Mouse (Mus musculus) midbrain, embryonic 12.5 days (tissue): Measurements from ENCODE around the gene Slc17a2. TPM values are rescaled to one million over a fixed set of nuclear protein-coding genes. Genes with fewer than 3 reads are reported as not detected.
"Not testable (repeated sequence)": the region's sequence is repeated elsewhere in the genome, so short reads cannot be mapped to it uniquely, and the experiment has no call there.

ENCODE experiments used
- ATAC-seq: fragments of 200-750 bp; cut with Nextera tagmentation; 2 replicates; pipeline ENCODE4 v1.8.0; 2017; ENCODE audit warnings: low read depth, moderate TSS enrichment, moderate library complexity; ENCODE audit not compliant: low FRiP score
- H3K27ac ChIP-seq: fragments of 300-500 bp; sonication (generic); replicated peaks from 2 replicates; pipeline ENCODE4 v1.5.1; 2016; ENCODE audit warnings: mild to moderate bottlenecking
- H3K27me3 ChIP-seq: fragments of 300-500 bp; sonication (generic); 2 replicates; pipeline ENCODE4 v1.6.1; 2016; ENCODE audit warnings: mild to moderate bottlenecking
- H3K36me3 ChIP-seq: fragments of 300-500 bp; sonication (generic); 2 replicates; pipeline ENCODE4 v1.6.1; 2016
- H3K4me1 ChIP-seq: fragments of 300-500 bp; sonication (generic); 2 replicates; pipeline ENCODE4 v1.6.1; 2016
- H3K4me2 ChIP-seq: fragments of 300-500 bp; sonication (generic); replicated peaks from 2 replicates; pipeline ENCODE4 v1.6.1; 2016; ENCODE audit warnings: mild to moderate bottlenecking, moderate library complexity
- H3K4me3 ChIP-seq: fragments of 300-500 bp; sonication (generic); 2 replicates; pipeline ENCODE4 v1.5.1; 2016; ENCODE audit warnings: mild to moderate bottlenecking
- H3K9ac ChIP-seq: fragments of 300-500 bp; sonication (generic); replicated peaks from 2 replicates; pipeline ENCODE4 v1.6.1; 2016; ENCODE audit warnings: mild to moderate bottlenecking, moderate library complexity
- H3K9me3 ChIP-seq: fragments of 300-500 bp; sonication (generic); 2 replicates; pipeline ENCODE4 v1.6.1; 2016; ENCODE audit warnings: mild to moderate bottlenecking
- WGBS: fragments of 180-500 bp; shearing (Covaris S2); methylation state at CpG from one replicate; pipeline ENCODE4 v1.1.7; 2016; 5-methylcytosine and 5-hydroxymethylcytosine counted together
- polyA plus RNA-seq: library from polyadenylated mRNA; unstranded; fragments of >200 nt; fragmentation: Nextera tagmentation; extraction: Ambion mirVana; gene quantifications from 2 replicates; pipeline ENCODE4 v1.2.1, GENCODE M21; 2016

Gene Slc17a2
- not detected in 2 replicates for polyA plus RNA-seq

- Histone ChIP-seq H3K27ac (no peak within 1 kb of the TSS), H3K4me1 (no peaks in the 10 kb centered on the region), H3K27me3 (no peaks in the 10 kb centered on the region), H3K9ac (no peak within 1 kb of the TSS), H3K9me3 (no peaks in the 10 kb centered on the region), H3K4me2 (no peak within 1 kb of the TSS), H3K36me3 (no peaks in the 10 kb centered on the region), H3K4me3 (no peak within 1 kb of the TSS)
- WGBS, result 90% methylated on average over 15 of the region's 15 CpGs
- no peak for ATAC-seq
Observed at GRCm38 (mm10) chr13:23806422-23807052, at the start of gene Slc17a2. Slc17a2 (plus strand) TSS chr13:23806993.

DNA sequence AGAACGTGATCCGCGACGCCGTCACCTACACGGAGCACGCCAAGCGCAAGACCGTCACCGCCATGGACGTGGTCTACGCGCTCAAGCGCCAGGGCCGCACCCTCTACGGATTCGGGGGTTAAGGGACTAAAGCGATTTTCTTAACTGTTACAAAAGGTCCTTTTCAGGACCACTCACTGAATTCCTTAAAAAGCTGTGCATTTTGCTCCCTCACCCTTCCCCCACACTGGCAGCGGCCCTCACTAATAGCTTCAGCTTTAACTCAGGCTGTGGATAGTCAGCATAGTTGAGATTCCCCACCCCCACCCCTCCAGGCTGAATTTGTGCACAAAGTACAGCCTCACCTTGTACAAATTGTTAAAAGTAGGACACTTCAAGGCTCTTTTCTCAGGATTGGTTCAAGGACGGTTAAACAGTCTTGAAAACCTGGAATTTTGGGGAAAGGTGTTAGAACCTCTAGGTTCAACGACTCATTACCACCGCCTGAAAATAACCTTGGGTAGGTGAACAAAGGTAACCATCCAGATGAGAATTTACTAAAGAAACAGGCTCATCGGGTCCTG, 49.5 kb upstream of the Slc17a2 start:
- under 1% methylated on average over 17 of the region's 23 CpGs for WGBS
- Histone ChIP-seq H3K36me3 (no peaks in the 10 kb centered on the region), H3K9ac (peak overlapping the region; percentile 61), H3K27ac (peak overlapping the region; percentile 86), H3K4me3 (peak overlapping the region; percentile 42), H3K27me3 (no peaks in the 10 kb centered on the region), H3K9me3 (no peaks in the 10 kb centered on the region), H3K4me1 (peaks cover 25% of the 10 kb centered on the region; the same call in 1 of the 2 replicates), H3K4me2 (peak overlapping the region; percentile 58)
- no peak for ATAC-seq

GRCm38 (mm10) chr13:23757921-23758320, 48.9 kb upstream of the Slc17a2 start:
- Histone ChIP-seq H3K4me3 (no peak overlapping the region), H3K4me2 (no peak overlapping the region)
- ATAC-seq, result no peak

GRCm38 (mm10) chr13:23759251-23759771, 47.5 kb upstream of the Slc17a2 start:
- H3K27me3 ChIP-seq, result no peaks in the 10 kb centered on the region
- H3K27ac ChIP-seq, result no peak overlapping the region
- H3K4me3 ChIP-seq, result no peak overlapping the region
- H3K9ac ChIP-seq, result no peak overlapping the region
- 80% methylated on average over 3 of the region's 3 CpGs for WGBS
- no peaks in the 10 kb centered on the region for H3K36me3 ChIP-seq
- no peaks in the 10 kb centered on the region for H3K9me3 ChIP-seq
- ATAC-seq, result no peak
- peaks cover 28% of the 10 kb centered on the region for H3K4me1 ChIP-seq
- H3K4me2 ChIP-seq, result no peak overlapping the region

More at GRCm38 (mm10) chr13:23757921-23758320, 48.9 kb upstream of the Slc17a2 start:
- Histone ChIP-seq H3K4me1 (peaks cover 22% of the 10 kb centered on the region; the same call in 1 of the 2 replicates), H3K9me3 (no peaks in the 10 kb centered on the region), H3K27ac (0 out of 2 replicates have a peak overlapping the region, but pooled peaks have one; percentile 39), H3K27me3 (no peaks in the 10 kb centered on the region), H3K36me3 (no peaks in the 10 kb centered on the region), H3K9ac (no peak overlapping the region)
- WGBS, result 54% methylated on average over 3 of the region's 3 CpGs

DNA sequence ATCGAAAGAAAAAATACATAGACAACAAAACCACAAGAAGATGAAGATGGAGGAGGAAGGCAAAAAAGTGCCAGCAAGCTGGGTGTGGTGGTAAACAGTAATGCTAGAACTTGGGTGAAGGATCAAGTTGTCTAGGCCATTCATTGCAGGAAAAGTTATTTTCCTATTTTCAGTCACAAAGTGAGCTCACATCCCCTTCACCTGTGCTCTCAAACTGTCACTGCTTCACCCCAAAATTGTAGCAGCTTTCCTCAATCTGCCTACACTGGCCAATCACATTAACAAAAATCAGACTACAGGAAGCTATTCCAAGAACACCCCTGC, 46.9 kb upstream of the Slc17a2 start:
- WGBS, result 82% methylated on average over 1 of the region's 1 CpGs
- peak overlapping the region; percentile 43 for H3K4me3 ChIP-seq
- H3K9ac ChIP-seq, result peak overlapping the region; percentile 32; the same call in 1 of the 2 replicates

DNA sequence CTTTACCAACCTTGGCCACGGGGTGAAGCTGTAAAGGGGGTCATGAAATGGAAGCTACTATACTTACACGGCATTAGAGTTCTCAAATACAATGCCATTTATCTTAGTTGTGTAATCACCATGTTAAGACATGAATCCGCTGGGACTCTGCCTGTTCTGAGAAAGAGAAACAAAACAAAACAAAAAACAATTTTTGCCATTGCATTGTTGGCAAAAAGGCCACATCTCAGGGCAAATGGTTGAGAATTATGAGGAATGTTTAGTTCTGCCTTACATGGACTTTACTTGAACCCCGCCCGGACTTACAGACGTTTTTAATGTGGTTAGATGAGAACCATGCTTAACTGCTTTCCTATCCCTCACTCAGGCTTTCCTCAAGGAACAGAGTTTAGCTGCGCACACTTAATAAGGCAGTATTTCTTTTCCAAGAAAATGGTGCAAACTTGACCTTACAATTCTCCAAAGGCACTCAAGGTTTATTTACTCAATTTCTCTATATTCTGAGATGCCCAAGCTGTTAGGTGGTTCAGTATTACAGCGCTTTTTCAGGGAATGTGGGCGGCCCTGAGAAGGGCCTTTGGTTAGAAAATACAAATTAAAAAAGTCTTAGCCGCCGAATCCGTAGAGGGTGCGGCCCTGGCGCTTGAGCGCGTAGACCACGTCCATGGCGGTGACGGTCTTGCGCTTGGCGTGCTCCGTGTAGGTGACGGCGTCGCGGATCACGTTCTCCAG, 46.4 kb upstream of the Slc17a2 start:
- WGBS, result 2% methylated on average over 22 of the region's 27 CpGs
- peak overlapping the region; percentile 90 for H3K27ac ChIP-seq
- peaks cover 32% of the 10 kb centered on the region for H3K4me1 ChIP-seq
- H3K9ac ChIP-seq, result peak overlapping the region; percentile 32
- no peak for ATAC-seq
- H3K4me3 ChIP-seq, result peak overlapping the region; percentile 43
- no peaks in the 10 kb centered on the region for H3K36me3 ChIP-seq
- H3K9me3 ChIP-seq, result no peaks in the 10 kb centered on the region
- H3K27me3 ChIP-seq, result no peaks in the 10 kb centered on the region
- peak overlapping the region; percentile 73 for H3K4me2 ChIP-seq

More for the DNA sequence above, 46.9 kb upstream of the Slc17a2 start:
- Histone ChIP-seq H3K27ac (peak overlapping the region; percentile 90), H3K9me3 (no peaks in the 10 kb centered on the region), H3K36me3 (no peaks in the 10 kb centered on the region), H3K27me3 (no peaks in the 10 kb centered on the region), H3K4me2 (peak overlapping the region; percentile 73), H3K4me1 (peaks cover 32% of the 10 kb centered on the region)
- no peak for ATAC-seq

DNA sequence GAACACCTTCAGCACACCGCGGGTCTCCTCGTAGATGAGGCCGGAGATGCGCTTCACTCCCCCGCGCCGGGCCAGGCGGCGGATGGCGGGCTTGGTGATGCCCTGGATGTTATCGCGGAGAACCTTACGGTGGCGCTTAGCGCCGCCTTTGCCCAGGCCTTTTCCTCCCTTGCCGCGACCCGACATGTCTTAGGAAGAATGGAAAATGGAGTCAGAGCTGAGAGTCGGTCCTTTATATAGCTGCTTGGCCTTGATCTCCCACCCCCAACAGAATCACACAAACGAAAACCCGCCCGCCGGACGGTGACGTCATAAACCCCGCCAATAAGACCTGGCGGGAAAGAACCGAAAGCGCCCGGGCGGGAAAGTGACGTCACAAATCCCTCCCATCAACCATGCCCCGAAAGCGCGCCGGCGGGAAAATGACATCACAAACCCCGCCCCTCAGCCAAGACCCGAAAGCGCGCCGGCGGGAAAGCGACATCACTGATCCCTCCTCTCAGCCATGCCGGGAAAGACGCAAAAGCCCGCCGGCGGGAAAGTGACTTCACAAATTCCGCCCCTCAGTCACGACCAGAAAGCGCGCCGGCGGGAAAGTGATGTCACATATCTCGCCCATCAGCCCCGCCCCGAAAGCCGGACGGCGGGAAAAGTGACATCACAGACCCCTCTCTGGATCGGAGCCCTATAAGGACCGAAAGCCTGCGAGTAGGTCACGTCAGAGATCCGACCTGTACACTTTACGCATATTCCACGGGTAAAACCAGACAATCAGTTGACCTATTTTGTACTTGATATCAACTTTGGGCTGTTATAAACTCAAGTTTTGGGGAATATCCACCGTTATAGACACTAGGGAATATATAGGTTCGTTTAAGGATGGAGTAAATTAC, 45.6 kb upstream of the Slc17a2 start, which contains the start of gene Hist1h4a:
Gene Hist1h4a (minus strand): TSS at position 259 of the 893 bp plus-strand sequence.
- WGBS, result under 1% methylated on average over 69 of the region's 72 CpGs
- peak within 1 kb of the TSS; percentile 73 for H3K4me2 ChIP-seq
- no peaks in the 10 kb centered on the region for H3K9me3 ChIP-seq
- peaks cover 32% of the 10 kb centered on the region for H3K4me1 ChIP-seq
- peak within 1 kb of the TSS; percentile 90 for H3K27ac ChIP-seq
- no peaks in the 10 kb centered on the region for H3K36me3 ChIP-seq
- H3K4me3 ChIP-seq, result peak within 1 kb of the TSS; percentile 43
- ATAC-seq, result peak; percentile 71
- H3K9ac ChIP-seq, result peak within 1 kb of the TSS; percentile 41
- no peaks in the 10 kb centered on the region for H3K27me3 ChIP-seq

- H3K4me2 ChIP-seq, result peak within 1 kb of the TSS; percentile 73
- peak within 1 kb of the TSS; percentile 90 for H3K27ac ChIP-seq
- peak within 1 kb of the TSS; percentile 41 for H3K9ac ChIP-seq
- under 1% methylated on average over 27 of the region's 52 CpGs for WGBS
- not testable (repeated sequence) for H3K9me3 ChIP-seq, H3K36me3 ChIP-seq, H3K27me3 ChIP-seq
- peak within 1 kb of the TSS; percentile 58 for H3K4me3 ChIP-seq
- peaks cover 32% of the 10 kb centered on the region for H3K4me1 ChIP-seq
- peak; percentile 69 for ATAC-seq
Observed at GRCm38 (mm10) chr13:23761871-23762821, 44.6 kb upstream of the Slc17a2 start, which contains the start of gene Hist1h3a. Hist1h3a (minus strand) TSS chr13:23762386.

DNA sequence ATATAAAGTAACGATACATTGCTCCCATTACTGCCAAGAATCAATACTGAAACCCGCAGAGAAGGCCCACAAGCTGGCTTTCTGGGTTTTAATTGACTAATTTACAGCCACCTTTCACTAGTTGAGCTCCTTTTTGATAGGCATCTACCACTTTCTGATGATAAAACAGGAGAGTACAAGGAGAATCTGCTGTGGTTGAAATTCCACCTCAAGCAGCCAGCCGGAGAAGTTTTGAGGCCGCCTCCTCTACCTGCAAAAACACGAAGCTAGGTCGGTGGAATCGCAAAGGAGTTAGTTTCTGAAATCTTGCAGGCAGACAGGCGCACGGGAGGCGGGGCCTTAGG, 43.6 kb upstream of the Slc17a2 start:
- 0% methylated on average over 10 of the region's 10 CpGs for WGBS

GRCm38 (mm10) chr13:23763586-23764323, 43.0 kb upstream of the Slc17a2 start, which contains the start of gene Hist1h1a:
Hist1h1a (plus strand) TSS chr13:23763666.
- H3K4me2 ChIP-seq, result peak within 1 kb of the TSS; percentile 73
- ATAC-seq, result peak; percentile 75
- peak within 1 kb of the TSS; percentile 58 for H3K4me3 ChIP-seq
- H3K4me1 ChIP-seq, result peaks cover 28% of the 10 kb centered on the region
- WGBS, result 3% methylated on average over 34 of the region's 34 CpGs
- H3K27ac ChIP-seq, result peak within 1 kb of the TSS; percentile 90
- H3K9me3 ChIP-seq, result no peaks in the 10 kb centered on the region
- H3K9ac ChIP-seq, result peak within 1 kb of the TSS; percentile 71
- H3K27me3 ChIP-seq, result no peaks in the 10 kb centered on the region
- no peaks in the 10 kb centered on the region for H3K36me3 ChIP-seq

More for the DNA sequence above, 43.6 kb upstream of the Slc17a2 start:
- peak overlapping the region; percentile 58 for H3K4me3 ChIP-seq
- no peaks in the 10 kb centered on the region for H3K36me3 ChIP-seq
- H3K9me3 ChIP-seq, result no peaks in the 10 kb centered on the region
- no peaks in the 10 kb centered on the region for H3K27me3 ChIP-seq
- ATAC-seq, result no peak
- peaks cover 28% of the 10 kb centered on the region for H3K4me1 ChIP-seq
- H3K27ac ChIP-seq, result peak overlapping the region; percentile 90
- peak overlapping the region; percentile 25; the same call in 1 of the 2 replicates for H3K9ac ChIP-seq
- H3K4me2 ChIP-seq, result peak overlapping the region; percentile 73
